Mouse (Mus musculus) midbrain, embryonic 12.5 days (tissue): ENCODE results near the gene Polr2j. TPM values are rescaled to one million over a fixed set of nuclear protein-coding genes. Genes with fewer than 3 reads are reported as not detected.
"Not testable (repeated sequence)": the region's sequence is repeated elsewhere in the genome, so short reads cannot be mapped to it uniquely, and the experiment has no call there.

Experiments
- ATAC-seq: fragments of 200-750 bp; cut with Nextera tagmentation; 2 replicates; pipeline ENCODE4 v1.8.0; 2017; ENCODE audit warnings: low read depth, moderate TSS enrichment, moderate library complexity; ENCODE audit not compliant: low FRiP score
- H3K27ac ChIP-seq: fragments of 300-500 bp; sonication (generic); replicated peaks from 2 replicates; pipeline ENCODE4 v1.5.1; 2016; ENCODE audit warnings: mild to moderate bottlenecking
- H3K27me3 ChIP-seq: fragments of 300-500 bp; sonication (generic); 2 replicates; pipeline ENCODE4 v1.6.1; 2016; ENCODE audit warnings: mild to moderate bottlenecking
- H3K36me3 ChIP-seq: fragments of 300-500 bp; sonication (generic); 2 replicates; pipeline ENCODE4 v1.6.1; 2016
- H3K4me1 ChIP-seq: fragments of 300-500 bp; sonication (generic); 2 replicates; pipeline ENCODE4 v1.6.1; 2016
- H3K4me2 ChIP-seq: fragments of 300-500 bp; sonication (generic); replicated peaks from 2 replicates; pipeline ENCODE4 v1.6.1; 2016; ENCODE audit warnings: mild to moderate bottlenecking, moderate library complexity
- H3K4me3 ChIP-seq: fragments of 300-500 bp; sonication (generic); 2 replicates; pipeline ENCODE4 v1.5.1; 2016; ENCODE audit warnings: mild to moderate bottlenecking
- H3K9ac ChIP-seq: fragments of 300-500 bp; sonication (generic); replicated peaks from 2 replicates; pipeline ENCODE4 v1.6.1; 2016; ENCODE audit warnings: mild to moderate bottlenecking, moderate library complexity
- H3K9me3 ChIP-seq: fragments of 300-500 bp; sonication (generic); 2 replicates; pipeline ENCODE4 v1.6.1; 2016; ENCODE audit warnings: mild to moderate bottlenecking
- WGBS: fragments of 180-500 bp; shearing (Covaris S2); methylation state at CpG from one replicate; pipeline ENCODE4 v1.1.7; 2016; 5-methylcytosine and 5-hydroxymethylcytosine counted together
- polyA plus RNA-seq: library from polyadenylated mRNA; unstranded; fragments of >200 nt; fragmentation: Nextera tagmentation; extraction: Ambion mirVana; gene quantifications from 2 replicates; pipeline ENCODE4 v1.2.1, GENCODE M21; 2016

Gene Polr2j
- polyA plus RNA-seq, 1 experiment from 2014 or later = 227 TPM

DNA sequence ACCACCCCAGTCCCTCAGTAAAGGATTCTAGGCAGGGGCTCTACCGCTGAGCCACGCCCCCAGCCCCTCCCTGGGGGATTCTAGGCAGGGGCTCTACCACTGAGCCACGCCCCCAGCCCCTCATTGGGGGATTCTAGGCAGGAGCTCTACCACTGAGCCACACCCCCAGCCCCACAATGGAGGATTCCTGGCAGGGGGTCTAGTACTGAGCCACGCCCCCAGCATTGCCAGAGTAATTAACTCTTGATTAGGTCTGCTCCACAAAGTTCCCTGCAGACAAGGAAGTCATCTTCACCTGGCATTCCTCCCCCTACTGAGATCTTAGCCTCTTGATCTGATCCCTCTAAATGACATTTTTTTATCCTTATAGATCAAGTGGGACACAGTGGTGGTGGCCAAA is 2.9 kb upstream of the Polr2j start:
- not testable (repeated sequence) for H3K4me2 ChIP-seq, H3K9ac ChIP-seq, H3K4me3 ChIP-seq, ATAC-seq, H3K27me3 ChIP-seq, H3K27ac ChIP-seq, H3K9me3 ChIP-seq, H3K36me3 ChIP-seq
- WGBS = 33% methylated on average over 4 of the region's 4 CpGs
- peaks cover 23% of the 10 kb centered on the region for H3K4me1 ChIP-seq

DNA sequence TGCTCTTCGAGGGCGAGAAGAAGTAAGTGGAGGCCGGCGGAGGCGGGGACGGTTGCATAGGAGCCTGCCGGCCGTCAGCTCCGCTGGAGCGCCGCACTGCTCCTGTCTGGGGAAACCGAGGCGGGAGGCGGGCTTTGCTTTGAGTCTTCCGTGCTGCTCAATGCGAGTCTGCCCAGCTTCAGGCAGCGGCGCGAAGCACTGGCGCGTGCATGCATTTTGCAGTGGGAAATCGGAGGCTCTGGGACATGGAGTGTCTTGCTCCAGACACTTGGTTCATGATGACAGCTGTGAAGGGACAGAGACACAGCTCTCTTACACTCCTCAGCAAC is 317 bp downstream of the Polr2j start:
- under 1% methylated on average over 22 of the region's 22 CpGs for WGBS
- Histone ChIP-seq H3K36me3 (peaks cover 21% of the 10 kb centered on the region), H3K27ac (peak overlapping the region; percentile 70), H3K4me3 (peak overlapping the region; percentile 94), H3K9me3 (no peaks in the 10 kb centered on the region), H3K4me2 (peak overlapping the region; percentile 90), H3K27me3 (no peaks in the 10 kb centered on the region), H3K9ac (peak overlapping the region; percentile 94), H3K4me1 (peaks cover 24% of the 10 kb centered on the region)
- no peak; the same call in none of the 2 replicates for ATAC-seq

DNA sequence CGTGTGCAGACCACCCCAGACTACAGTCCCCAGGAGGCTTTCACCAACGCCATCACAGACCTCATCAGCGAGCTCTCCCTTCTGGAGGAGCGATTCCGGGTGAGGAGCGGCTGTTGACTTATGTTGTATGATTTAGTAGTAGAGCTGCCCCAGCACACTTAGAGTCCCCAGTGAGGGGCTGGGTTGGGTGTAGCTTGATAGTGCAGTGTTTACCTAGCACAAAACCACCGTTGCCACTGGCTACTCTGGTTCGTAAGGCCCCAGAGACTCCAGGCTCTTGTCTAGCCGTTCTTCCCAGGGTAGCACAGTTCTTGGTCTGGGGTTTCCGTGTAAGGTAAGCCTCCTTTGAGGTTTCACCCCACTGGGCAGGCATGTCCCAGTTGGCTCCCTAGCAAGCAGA is 5.7 kb downstream of the Polr2j start:
- ATAC-seq = no peak
- Histone ChIP-seq H3K9ac (no peak overlapping the region), H3K4me1 (peaks cover 13% of the 10 kb centered on the region), H3K4me3 (no peak overlapping the region), H3K27me3 (no peaks in the 10 kb centered on the region), H3K4me2 (no peak overlapping the region), H3K27ac (no peak overlapping the region), H3K36me3 (peaks cover 65% of the 10 kb centered on the region), H3K9me3 (no peaks in the 10 kb centered on the region)
- WGBS = 88% methylated on average over 10 of the region's 10 CpGs

DNA sequence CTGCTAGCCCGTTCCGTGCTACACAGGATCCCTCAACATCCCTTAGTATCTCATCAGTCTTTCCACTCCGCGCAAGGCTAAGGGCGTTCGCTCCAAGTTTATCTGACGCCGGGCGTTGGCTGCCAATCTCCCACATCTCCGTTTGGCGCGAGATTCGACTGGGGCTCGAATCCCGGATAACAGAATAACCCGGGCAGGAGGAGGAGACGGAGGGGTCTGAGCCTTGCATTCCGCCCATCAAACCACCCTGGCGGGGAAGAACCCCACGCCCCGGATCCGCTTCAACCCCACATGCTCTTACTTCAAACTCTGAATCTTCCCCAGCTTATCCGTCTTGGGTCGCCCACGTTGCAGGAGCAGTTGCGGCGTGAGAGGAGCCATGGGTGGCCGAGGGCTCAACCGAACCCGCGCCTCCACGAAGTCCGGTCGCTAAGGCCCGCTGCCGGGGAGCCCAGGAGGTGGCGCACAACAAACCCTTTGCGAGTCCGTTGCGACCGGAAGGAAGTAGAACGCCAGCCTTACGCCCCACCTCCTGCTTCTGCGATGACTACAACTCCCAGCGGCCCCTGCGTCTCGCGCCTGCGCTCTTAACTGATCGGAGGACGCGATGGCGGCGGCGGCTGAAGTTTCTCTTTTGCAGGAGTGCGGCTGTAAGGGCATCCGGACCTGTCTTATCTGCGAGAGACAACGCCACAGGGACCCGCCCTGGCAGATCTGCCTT is 19.3 kb downstream of the Polr2j start, which contains the start of the genes Lrwd1 and Alkbh4:
Gene Lrwd1, minus strand, starts transcription at position 504 of the 721 bp plus-strand sequence.
Gene Alkbh4, plus strand, starts transcription at position 576 of the 721 bp plus-strand sequence.
- Histone ChIP-seq H3K36me3 (peaks cover 46% of the 10 kb centered on the region), H3K4me3 (peak within 1 kb of the TSS; percentile 74), H3K4me2 (peak within 1 kb of the TSS; percentile 91), H3K9ac (peak within 1 kb of the TSS; percentile 78), H3K27me3 (no peaks in the 10 kb centered on the region), H3K27ac (0 out of 2 replicates have a peak within 1 kb of the TSS, but pooled peaks have one; percentile 17), H3K9me3 (no peaks in the 10 kb centered on the region), H3K4me1 (peaks cover 24% of the 10 kb centered on the region)
- WGBS = 1% methylated on average over 60 of the region's 60 CpGs
- peak; percentile 89 for ATAC-seq

DNA sequence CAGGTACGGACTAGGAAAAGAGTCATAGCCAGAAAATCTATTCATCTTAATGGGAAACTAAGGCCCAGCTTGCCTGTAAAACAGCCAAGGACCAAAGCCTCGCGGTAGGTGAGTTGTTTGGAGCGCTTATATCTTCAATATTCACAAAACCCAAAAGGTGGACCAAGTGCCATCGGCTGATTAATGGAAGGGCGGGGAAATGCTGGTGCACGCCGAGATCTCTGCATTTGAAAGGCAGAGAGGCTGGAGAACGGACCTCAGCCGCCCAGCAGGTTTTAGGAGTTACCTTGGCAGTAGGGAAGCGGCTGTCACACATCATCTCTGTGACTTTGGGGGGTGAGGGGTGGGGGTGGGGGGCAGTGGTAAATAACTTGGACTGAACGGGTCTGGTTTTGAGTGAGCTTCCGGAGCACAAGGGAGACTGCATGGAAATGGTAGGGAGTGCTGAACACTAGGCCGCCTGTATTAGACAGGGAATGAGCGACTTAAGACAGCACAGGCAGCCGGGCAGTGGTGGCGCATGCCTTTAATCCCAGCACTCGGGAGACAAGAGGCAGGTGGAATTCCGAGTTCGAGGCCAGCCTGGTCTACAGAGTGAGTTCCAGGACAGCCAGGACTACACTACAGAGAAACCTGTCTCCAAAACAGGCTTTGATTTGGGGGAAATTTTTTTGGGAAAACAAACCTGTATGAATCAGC is 20.0 kb downstream of the Polr2j start:
- Histone ChIP-seq H3K4me1 (peaks cover 24% of the 10 kb centered on the region), H3K36me3 (peaks cover 46% of the 10 kb centered on the region), H3K9ac (peak overlapping the region; percentile 71), H3K4me3 (peak overlapping the region; percentile 74), H3K27me3 (no peaks in the 10 kb centered on the region), H3K27ac (0 out of 2 replicates have a peak overlapping the region, but pooled peaks have one; percentile 17), H3K9me3 (no peaks in the 10 kb centered on the region), H3K4me2 (peak overlapping the region; percentile 91)
- 0 out of 2 replicates have a peak, but pooled peaks have one; percentile 32 for ATAC-seq
- 8% methylated on average over 20 of the region's 20 CpGs for WGBS

DNA sequence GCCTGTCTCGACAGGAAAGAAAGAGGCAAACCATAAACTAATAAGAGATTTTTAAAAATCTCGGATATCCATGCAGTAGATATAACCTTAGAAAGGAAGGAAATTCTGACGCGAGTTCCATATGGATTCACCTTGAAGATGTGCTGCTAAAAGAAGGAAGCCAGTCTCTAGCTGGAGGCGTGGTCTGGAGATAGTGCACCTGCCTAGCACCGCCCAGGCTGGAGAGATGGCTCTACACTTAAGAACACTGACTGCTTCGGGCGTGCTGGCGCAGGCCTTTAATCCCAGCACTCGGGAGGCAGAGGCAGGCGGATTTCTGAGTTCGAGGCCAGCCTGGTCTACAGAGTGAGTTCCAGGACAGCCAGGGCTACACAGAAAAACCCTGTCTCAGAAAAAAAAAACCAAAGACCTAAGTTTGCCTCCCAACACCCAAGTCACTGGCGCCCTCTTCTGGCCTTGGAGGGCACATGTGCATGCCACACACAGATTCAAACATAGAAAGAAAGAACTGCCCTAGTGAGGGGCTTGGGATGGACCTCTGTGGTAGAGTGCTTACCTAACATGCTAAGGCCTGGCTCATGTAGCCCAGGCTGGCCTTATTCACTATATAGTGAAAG is 21.3 kb downstream of the Polr2j start:
- Histone ChIP-seq H3K9ac (no peak overlapping the region), H3K27ac (no peak overlapping the region), H3K4me1 (peaks cover 24% of the 10 kb centered on the region), H3K27me3 (no peaks in the 10 kb centered on the region), H3K9me3 (no peaks in the 10 kb centered on the region), H3K36me3 (peaks cover 44% of the 10 kb centered on the region), H3K4me3 (no peak overlapping the region), H3K4me2 (no peak overlapping the region)
- WGBS = 71% methylated on average over 13 of the region's 13 CpGs
- no peak for ATAC-seq

DNA sequence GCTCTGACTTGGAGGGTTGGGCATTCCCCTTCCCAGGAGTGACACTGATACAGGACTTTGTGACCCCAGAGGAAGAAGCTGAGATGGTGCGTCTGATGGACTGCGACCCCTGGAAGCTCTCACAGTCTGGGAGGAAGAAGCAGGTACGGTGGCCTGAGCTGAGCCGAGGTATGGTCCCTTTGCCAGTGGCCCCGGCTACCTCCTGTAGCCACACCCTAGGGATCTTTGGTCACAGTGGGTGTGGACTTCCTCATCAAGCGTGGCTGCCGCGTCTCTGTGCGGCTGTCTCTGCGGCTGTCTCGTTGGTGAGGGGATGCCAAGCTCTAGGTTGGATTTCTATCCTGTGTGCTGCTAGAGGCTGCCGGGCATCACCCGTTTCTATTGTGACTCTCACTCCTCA is 23.0 kb downstream of the Polr2j start:
- H3K36me3 ChIP-seq = peaks cover 33% of the 10 kb centered on the region
- 97% methylated on average over 13 of the region's 13 CpGs for WGBS
- no peak overlapping the region for H3K4me2 ChIP-seq
- no peaks in the 10 kb centered on the region for H3K9me3 ChIP-seq
- no peak overlapping the region for H3K9ac ChIP-seq
- H3K4me3 ChIP-seq = no peak overlapping the region
- no peaks in the 10 kb centered on the region for H3K27me3 ChIP-seq
- peaks cover 23% of the 10 kb centered on the region for H3K4me1 ChIP-seq
- no peak for ATAC-seq
- no peak overlapping the region for H3K27ac ChIP-seq

DNA sequence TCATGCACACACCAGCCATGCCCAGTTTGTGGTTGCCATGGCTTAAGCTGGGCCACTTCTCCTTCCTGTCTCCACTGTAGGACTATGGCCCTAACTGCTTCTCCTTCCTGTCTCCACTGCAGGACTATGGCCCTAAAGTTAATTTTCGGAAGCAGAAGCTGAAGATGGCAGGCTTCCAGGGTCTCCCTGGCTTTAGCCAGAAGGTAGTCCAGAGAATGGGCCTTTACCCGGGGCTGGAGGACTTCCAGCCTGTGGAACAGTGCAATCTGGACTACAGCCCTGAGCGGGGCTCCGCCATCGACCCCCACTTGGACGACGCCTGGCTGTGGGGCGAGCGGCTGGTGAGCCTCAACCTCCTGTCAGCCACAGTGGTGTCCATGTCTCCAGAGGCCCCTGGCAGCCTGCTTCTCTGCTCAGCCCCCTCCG is 23.6 kb downstream of the Polr2j start:
- no peaks in the 10 kb centered on the region for H3K9me3 ChIP-seq
- no peak overlapping the region for H3K4me3 ChIP-seq
- H3K4me1 ChIP-seq = peaks cover 16% of the 10 kb centered on the region
- 90% methylated on average over 10 of the region's 10 CpGs for WGBS
- H3K27me3 ChIP-seq = no peaks in the 10 kb centered on the region
- peaks cover 33% of the 10 kb centered on the region for H3K36me3 ChIP-seq
- H3K27ac ChIP-seq = no peak overlapping the region
- no peak overlapping the region for H3K9ac ChIP-seq
- no peak for ATAC-seq
- no peak overlapping the region for H3K4me2 ChIP-seq

DNA sequence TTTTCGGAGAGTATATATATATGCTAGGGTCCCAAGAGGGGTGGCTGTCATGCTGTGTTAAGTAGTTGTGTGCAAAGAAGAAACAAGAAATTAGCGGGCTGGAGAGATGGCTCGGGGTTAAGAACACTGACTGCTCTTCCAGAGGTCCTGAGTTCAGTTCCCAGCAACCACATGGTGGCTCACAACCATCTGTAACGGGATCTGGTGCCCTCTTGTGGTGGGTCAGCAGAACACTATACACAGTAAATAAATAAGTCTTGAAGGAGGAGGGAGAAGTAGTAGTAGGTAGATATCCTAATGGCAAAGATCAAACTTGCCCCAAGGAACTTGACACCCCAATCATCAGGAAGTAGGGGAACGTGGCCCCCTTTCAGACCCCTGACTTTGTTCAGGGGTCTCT is 26.3 kb downstream of the Polr2j start:
- Histone ChIP-seq H3K9me3 (no peaks in the 10 kb centered on the region), H3K27me3 (no peaks in the 10 kb centered on the region), H3K4me1 (0 out of 2 replicates have a peak, but pooled peaks cover 4% of the 10 kb centered on the region), H3K4me3 (no peak overlapping the region), H3K27ac (no peak overlapping the region), H3K36me3 (peaks cover 33% of the 10 kb centered on the region), H3K9ac (no peak overlapping the region), H3K4me2 (no peak overlapping the region)
- 84% methylated on average over 5 of the region's 5 CpGs for WGBS
- no peak for ATAC-seq

DNA sequence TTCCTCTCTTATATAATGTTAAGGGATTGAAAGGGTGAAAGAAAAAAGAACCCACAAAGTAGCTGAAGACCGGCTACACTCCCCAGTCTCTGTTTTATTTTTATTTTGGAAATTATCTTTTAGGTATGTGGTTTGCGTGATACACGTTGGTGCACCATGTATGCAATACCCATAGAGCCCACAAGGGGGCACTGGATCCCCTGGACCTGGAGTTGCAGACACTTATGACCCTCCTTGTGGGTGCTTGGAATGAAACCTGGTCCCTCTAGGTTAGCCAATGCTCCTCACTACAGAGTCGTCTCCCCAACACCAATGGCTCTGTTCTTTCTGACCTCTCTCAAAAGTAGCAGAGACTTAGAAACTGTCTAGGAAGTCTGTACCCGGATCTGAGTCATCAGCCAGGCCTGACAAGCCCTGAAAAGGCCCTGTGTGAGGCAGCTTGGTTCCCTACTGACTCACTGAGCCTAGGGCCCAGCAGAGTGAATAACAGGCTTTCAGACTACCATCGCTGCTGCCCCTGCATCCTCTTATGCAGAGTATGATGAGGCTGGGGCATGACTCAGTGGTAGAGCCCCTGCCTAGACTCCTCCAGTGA is 26.8 kb downstream of the Polr2j start:
- WGBS = 91% methylated on average over 6 of the region's 6 CpGs
- Histone ChIP-seq H3K9ac (no peak overlapping the region), H3K4me3 (no peak overlapping the region), H3K9me3 (no peaks in the 10 kb centered on the region), H3K4me1 (0 out of 2 replicates have a peak, but pooled peaks cover 2% of the 10 kb centered on the region), H3K27ac (no peak overlapping the region), H3K4me2 (no peak overlapping the region), H3K36me3 (peaks cover 33% of the 10 kb centered on the region), H3K27me3 (no peaks in the 10 kb centered on the region)
- no peak for ATAC-seq

DNA sequence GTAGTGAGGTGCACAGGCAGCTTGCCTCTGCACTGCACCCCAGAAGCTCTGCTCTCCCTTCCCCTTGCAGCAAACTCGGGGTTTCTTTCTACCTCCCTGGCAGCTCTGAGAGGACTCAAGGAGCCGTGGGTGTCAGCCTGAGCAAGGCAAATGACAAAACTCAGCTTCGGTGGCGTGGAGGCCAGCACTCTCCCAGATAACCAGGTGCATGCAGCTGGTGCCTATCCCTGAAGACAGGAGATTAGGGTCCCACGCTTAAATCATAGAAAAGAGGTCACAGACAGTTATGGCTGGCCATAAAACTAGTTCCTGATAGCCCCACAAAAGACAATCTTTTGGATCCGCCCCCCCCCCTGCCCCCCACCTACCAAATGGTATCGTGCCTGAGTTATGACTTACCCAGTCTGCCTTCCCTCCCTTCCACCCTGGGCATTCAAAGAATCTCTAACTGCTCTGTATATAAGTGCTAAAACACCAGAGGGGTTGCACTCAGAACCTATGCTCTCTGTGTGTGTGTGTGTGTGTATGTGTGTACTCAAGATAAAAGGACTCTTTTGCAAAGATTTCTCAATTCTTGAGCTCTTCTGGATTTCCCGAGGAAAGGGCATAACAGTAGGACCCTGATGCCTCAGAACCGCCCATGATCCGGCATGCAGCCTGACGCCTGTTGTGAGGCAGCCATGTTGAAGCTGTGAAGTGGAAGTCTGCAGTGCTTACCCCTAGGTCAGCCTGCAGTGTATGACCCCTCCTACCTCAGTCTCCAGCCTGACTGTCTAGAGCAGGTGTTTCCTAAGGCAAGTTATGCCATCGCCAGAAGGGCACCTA is 28.4 kb downstream of the Polr2j start:
- no peaks in the 10 kb centered on the region for H3K4me1 ChIP-seq
- ATAC-seq = no peak
- H3K4me2 ChIP-seq = no peak overlapping the region
- no peak overlapping the region for H3K4me3 ChIP-seq
- WGBS = 80% methylated on average over 12 of the region's 12 CpGs
- H3K27ac ChIP-seq = no peak overlapping the region
- peaks cover 27% of the 10 kb centered on the region for H3K36me3 ChIP-seq
- no peaks in the 10 kb centered on the region for H3K9me3 ChIP-seq
- H3K9ac ChIP-seq = no peak overlapping the region
- H3K27me3 ChIP-seq = no peaks in the 10 kb centered on the region
